Mouse (Mus musculus) heart, adult 2 months (tissue): ENCODE measurements at regions not wholly inside any gene's neighbourhood (a gene's known extent, or its start where the extent isn't known, plus 50 kb on each side); places are given as distances from the start of the nearest gene placed in this dataset.
A peak's percentile ranks its signal among the peaks of the same experiment; 100 is the strongest.

ENCODE experiments used
- DNase-seq, 2 experiments: peaks; one replicate each; pipeline ENCODE4 v3.0.0; 2021
- H3K27ac ChIP-seq: fragments of 200-600 bp; 2 replicates; pipeline ENCODE4 v1.8.1; 2022
- H3K27me3 ChIP-seq: fragments of 200-500 bp; 2 replicates; pipeline ENCODE4 v1.6.1; 2012; ENCODE audit warnings: mild to moderate bottlenecking, low read length, inconsistent platforms, mixed read lengths; ENCODE audit not compliant: control insufficient read depth, insufficient read depth
- H3K36me3 ChIP-seq: fragments of 200-500 bp; 2 replicates; pipeline ENCODE4 v1.6.1; 2012; ENCODE audit warnings: low read length, inconsistent platforms; ENCODE audit not compliant: control insufficient read depth, insufficient read depth
- H3K4me1 ChIP-seq: fragments of 200-500 bp; 2 replicates; pipeline ENCODE4 v1.6.1; 2011; ENCODE audit warnings: low read length; ENCODE audit not compliant: control insufficient read depth, insufficient read depth
- H3K4me3 ChIP-seq: fragments of 200-600 bp; 2 replicates; pipeline ENCODE4 v1.8.1; 2022
- H3K79me2 ChIP-seq: fragments of 200-500 bp; replicated peaks from 2 replicates; pipeline ENCODE4 v1.6.1; 2012; ENCODE audit warnings: mild to moderate bottlenecking, inconsistent platforms, low read length, moderate library complexity, mixed read lengths; ENCODE audit not compliant: control insufficient read depth, insufficient read depth
- H3K9ac ChIP-seq: fragments of 200-500 bp; 2 replicates; pipeline ENCODE4 v1.6.1; 2012; ENCODE audit warnings: low read depth, mild to moderate bottlenecking, control low read depth, inconsistent platforms, low read length, mixed read lengths
- CTCF ChIP-seq: fragments of 200-600 bp; IDR thresholded peaks from 2 replicates; pipeline ENCODE4 v1.8.1; 2022; ENCODE audit warnings: antibody characterized with exemption, mild to moderate bottlenecking, moderate library complexity
- EP300 ChIP-seq: fragments of 200-500 bp; IDR thresholded peaks from 2 replicates; pipeline ENCODE4 v1.6.1; 2011; ENCODE audit warnings: low read depth, low read length, control low read depth; ENCODE audit not compliant: insufficient read depth
- POLR2A ChIP-seq: fragments of 200-500 bp; IDR thresholded peaks from 2 replicates; pipeline ENCODE4 v1.6.1; 2011; ENCODE audit warnings: mild to moderate bottlenecking, low read depth, low read length, control low read depth; ENCODE audit not compliant: insufficient read depth
- WGBS: fragments of 180-500 bp; shearing (Covaris S2); methylation state at CpG from one replicate; pipeline ENCODE4 v1.1.7; 2018; 5-methylcytosine and 5-hydroxymethylcytosine counted together
- intact Hi-C: fragments of 180-260 bp; cut with DNase I; formaldehyde crosslinking; loops from one replicate; pipeline ENCODE4 v1.15.1; 2025

DNA sequence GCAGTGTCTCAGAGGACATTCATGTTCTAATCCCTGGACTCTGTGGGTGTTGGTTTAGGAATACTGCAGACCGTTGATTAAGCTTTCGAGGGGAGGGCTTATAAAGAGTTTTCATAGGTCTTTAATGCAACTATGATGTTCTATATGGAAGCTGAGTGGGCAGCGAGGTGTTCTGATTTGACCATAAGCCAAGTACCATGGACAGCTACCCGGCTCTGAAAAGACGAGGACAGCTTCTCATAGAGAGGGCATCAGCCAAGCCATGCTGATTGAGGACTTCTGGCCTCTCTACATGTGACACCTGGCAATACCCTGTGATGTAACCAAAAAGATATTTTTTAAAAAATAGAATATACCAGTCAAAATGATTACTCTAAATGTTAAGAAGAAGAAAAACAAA, 261.6 kb downstream of the Agtpbp1 start:
- Histone ChIP-seq H3K27me3 (peaks cover 1% of the 10 kb centered on the region; the same call in 1 of the 2 replicates), H3K79me2 (no peaks in the 10 kb centered on the region), H3K27ac (no peak overlapping the region), H3K4me3 (no peak overlapping the region), H3K36me3 (no peaks in the 10 kb centered on the region), H3K4me1 (no peaks in the 10 kb centered on the region), H3K9ac (no peak overlapping the region)
- DNase-seq = no peak
- TF ChIP-seq POLR2A = no peak
- TF ChIP-seq EP300 = no peak
- TF ChIP-seq CTCF = no peak
- intact Hi-C loops = no loop called here
- WGBS = 34% methylated on average over 5 of the region's 5 CpGs

GRCm38 (mm10) chr13:59320261-59320660, 264.8 kb downstream of the Agtpbp1 start:
- WGBS = 63% methylated on average over 5 of the region's 5 CpGs
- intact Hi-C loops = no loop called here
- no peaks in the 10 kb centered on the region for H3K79me2 ChIP-seq

DNA sequence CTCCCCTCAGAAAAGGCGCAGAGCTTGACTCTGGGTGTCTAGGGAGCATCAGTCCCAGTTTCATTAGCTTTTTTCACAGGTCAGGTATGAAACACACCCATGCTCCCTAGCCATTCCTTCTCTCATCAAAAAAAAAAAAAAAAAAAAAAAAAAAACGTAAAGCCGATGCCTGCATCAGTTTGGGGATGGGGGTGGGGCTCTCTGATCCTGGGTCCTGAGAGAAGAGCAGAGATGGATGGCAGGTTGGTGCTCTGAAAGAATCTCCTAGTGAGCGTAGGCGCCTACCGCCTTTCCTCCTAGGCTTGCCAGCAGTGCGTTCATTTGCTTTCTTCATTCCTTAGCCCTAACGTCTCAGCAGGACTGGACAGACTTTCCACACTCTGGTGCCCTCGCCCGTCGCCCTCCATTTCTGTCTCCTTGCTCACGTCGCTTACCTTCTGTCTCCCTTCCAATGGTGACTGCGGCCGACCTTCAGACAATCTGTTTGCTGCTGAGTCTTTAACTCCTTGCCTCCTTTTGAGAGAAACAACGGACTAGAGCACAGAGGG, 267.5 kb downstream of the Agtpbp1 start:
- Histone ChIP-seq H3K9ac (no peak overlapping the region), H3K36me3 (no peaks in the 10 kb centered on the region), H3K4me1 (no peaks in the 10 kb centered on the region), H3K4me3 (no peak overlapping the region), H3K27ac (no peak overlapping the region), H3K79me2 (no peaks in the 10 kb centered on the region), H3K27me3 (peaks cover 1% of the 10 kb centered on the region; the same call in 1 of the 2 replicates)
- TF ChIP-seq EP300 (no peak), POLR2A (no peak), CTCF (no peak)
- no peak for DNase-seq
- WGBS = 71% methylated on average over 16 of the region's 16 CpGs
- intact Hi-C loops = no loop called here

More at GRCm38 (mm10) chr13:59320261-59320660, 264.8 kb downstream of the Agtpbp1 start:
- no peak for DNase-seq
- H3K27me3 ChIP-seq = peaks cover 1% of the 10 kb centered on the region; the same call in 1 of the 2 replicates
- H3K4me3 ChIP-seq = no peak overlapping the region
- no peak overlapping the region for H3K27ac ChIP-seq
- no peaks in the 10 kb centered on the region for H3K4me1 ChIP-seq
- H3K9ac ChIP-seq = no peak overlapping the region
- no peak for TF ChIP-seq POLR2A
- TF ChIP-seq CTCF = no peak
- TF ChIP-seq EP300 = no peak
- no peaks in the 10 kb centered on the region for H3K36me3 ChIP-seq

GRCm38 (mm10) chr13:59315811-59316210, 269.2 kb downstream of the Agtpbp1 start:
- Histone ChIP-seq H3K79me2 (no peaks in the 10 kb centered on the region), H3K27me3 (peaks cover 1% of the 10 kb centered on the region; the same call in 1 of the 2 replicates), H3K4me1 (no peaks in the 10 kb centered on the region), H3K9ac (no peak overlapping the region), H3K4me3 (no peak overlapping the region), H3K27ac (no peak overlapping the region), H3K36me3 (no peaks in the 10 kb centered on the region)
- TF ChIP-seq POLR2A = no peak
- no peak for TF ChIP-seq CTCF
- no peak for TF ChIP-seq EP300
- intact Hi-C loops = no loop called here
- 35% methylated on average over 3 of the region's 3 CpGs for WGBS
- no peak for DNase-seq

- no peak overlapping the region for H3K4me3 ChIP-seq
- intact Hi-C loops = no loop called here
- no peaks in the 10 kb centered on the region for H3K79me2 ChIP-seq
- H3K27me3 ChIP-seq = peaks cover 1% of the 10 kb centered on the region; the same call in 1 of the 2 replicates
- no peak overlapping the region for H3K9ac ChIP-seq
- TF ChIP-seq EP300 (no peak), CTCF (peak; percentile 43), POLR2A (no peak)
- no peaks in the 10 kb centered on the region for H3K36me3 ChIP-seq
- H3K27ac ChIP-seq = no peak overlapping the region
- H3K4me1 ChIP-seq = no peaks in the 10 kb centered on the region
- no peak for DNase-seq
- WGBS = 55% methylated on average over 1 of the region's 1 CpGs
Observed at GRCm38 (mm10) chr13:59314419-59314818, 270.6 kb downstream of the Agtpbp1 start.

DNA sequence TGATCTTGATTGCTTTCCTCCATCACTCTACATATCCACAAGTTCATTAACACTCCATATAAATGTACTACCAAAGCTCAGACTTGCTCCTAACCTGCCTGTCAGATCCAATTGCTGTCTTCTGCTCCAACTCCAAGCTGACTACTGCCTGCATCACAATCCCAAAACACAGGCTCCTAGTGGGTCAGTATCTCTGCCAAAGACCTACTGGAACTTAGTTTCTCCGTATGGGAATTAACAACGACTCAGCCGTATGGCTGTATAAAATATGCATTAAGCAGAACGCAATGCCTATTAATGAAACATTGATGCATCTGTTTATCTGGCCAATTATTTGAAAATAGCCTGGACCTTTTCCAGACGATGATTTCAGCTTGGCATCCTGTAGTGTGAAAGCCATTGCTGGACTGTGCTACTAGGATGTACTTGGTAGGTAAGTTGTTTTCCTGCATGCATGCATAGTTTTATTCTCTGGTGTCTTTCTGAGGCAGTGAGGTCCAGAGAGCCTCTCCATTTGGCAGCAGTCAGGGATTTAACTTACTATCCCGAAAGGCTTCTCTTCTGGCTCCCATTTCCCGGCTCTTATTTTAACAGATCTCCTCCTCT, 271.2 kb downstream of the Agtpbp1 start:
- Histone ChIP-seq H3K4me1 (no peaks in the 10 kb centered on the region), H3K27me3 (no peaks in the 10 kb centered on the region), H3K79me2 (no peaks in the 10 kb centered on the region), H3K36me3 (no peaks in the 10 kb centered on the region), H3K9ac (no peak overlapping the region), H3K27ac (no peak overlapping the region), H3K4me3 (no peak overlapping the region)
- intact Hi-C loops = no loop called here
- TF ChIP-seq EP300 (no peak), POLR2A (no peak), CTCF (no peak)
- 81% methylated on average over 7 of the region's 7 CpGs for WGBS
- DNase-seq = no peak
